Mouse (Mus musculus) liver, embryonic 13.5 days (tissue): ENCODE results near the gene Pdpr. TPM values are rescaled to one million over a fixed set of nuclear protein-coding genes. Genes with fewer than 3 reads are reported as not detected.
"Not testable (repeated sequence)": the region's sequence is repeated elsewhere in the genome, so short reads cannot be mapped to it uniquely, and the experiment has no call there.

Source experiments
- ATAC-seq: fragments of 200-750 bp; cut with Nextera tagmentation; 2 replicates; pipeline ENCODE4 v1.8.0; 2017; ENCODE audit warnings: low read depth, mild to moderate bottlenecking, moderate number of reproducible peaks, moderate library complexity
- DNase-seq: peaks from one replicate; pipeline ENCODE4 v3.0.0; 2022
- H3K27ac ChIP-seq: fragments of 300-500 bp; sonication (generic); 2 replicates; pipeline ENCODE4 v1.5.1; 2015; ENCODE audit warnings: moderate library complexity, mild to moderate bottlenecking, inconsistent platforms
- H3K27me3 ChIP-seq: fragments of 300-500 bp; sonication (generic); 2 replicates; pipeline ENCODE4 v1.6.1; 2015; ENCODE audit warnings: mild to moderate bottlenecking, inconsistent platforms
- H3K36me3 ChIP-seq: fragments of 300-500 bp; sonication (generic); 2 replicates; pipeline ENCODE4 v1.6.1; 2015; ENCODE audit warnings: mild to moderate bottlenecking, inconsistent platforms
- H3K4me1 ChIP-seq: fragments of 300-500 bp; sonication (generic); replicated peaks from 2 replicates; pipeline ENCODE4 v1.6.1; 2015; ENCODE audit warnings: inconsistent platforms
- H3K4me2 ChIP-seq: fragments of 300-500 bp; sonication (generic); 2 replicates; pipeline ENCODE4 v1.6.1; 2015; ENCODE audit warnings: inconsistent platforms, mild to moderate bottlenecking, moderate library complexity
- H3K4me3 ChIP-seq: fragments of 300-500 bp; sonication (generic); replicated peaks from 2 replicates; pipeline ENCODE4 v1.5.1; 2015; ENCODE audit warnings: mild to moderate bottlenecking, inconsistent platforms
- H3K9ac ChIP-seq: fragments of 300-500 bp; sonication (generic); 2 replicates; pipeline ENCODE4 v1.6.1; 2015; ENCODE audit warnings: mild to moderate bottlenecking, inconsistent platforms
- H3K9me3 ChIP-seq: fragments of 300-500 bp; sonication (generic); replicated peaks from 2 replicates; pipeline ENCODE4 v1.6.1; 2016; ENCODE audit warnings: inconsistent platforms
- WGBS: fragments of 180-500 bp; shearing (Covaris S2); methylation state at CpG from one replicate; pipeline ENCODE4 v1.1.7; 2015; ENCODE audit not compliant: insufficient replicate concordance; 5-methylcytosine and 5-hydroxymethylcytosine counted together
- polyA plus RNA-seq: library from polyadenylated mRNA; unstranded; fragments of >200 nt; fragmentation: Nextera tagmentation; extraction: Ambion mirVana; gene quantifications from 2 replicates; pipeline ENCODE4 v1.2.1, GENCODE M21; 2015

Pdpr gene
- polyA plus RNA-seq, 1 experiment from 2014 or later: 2.9 TPM

DNA sequence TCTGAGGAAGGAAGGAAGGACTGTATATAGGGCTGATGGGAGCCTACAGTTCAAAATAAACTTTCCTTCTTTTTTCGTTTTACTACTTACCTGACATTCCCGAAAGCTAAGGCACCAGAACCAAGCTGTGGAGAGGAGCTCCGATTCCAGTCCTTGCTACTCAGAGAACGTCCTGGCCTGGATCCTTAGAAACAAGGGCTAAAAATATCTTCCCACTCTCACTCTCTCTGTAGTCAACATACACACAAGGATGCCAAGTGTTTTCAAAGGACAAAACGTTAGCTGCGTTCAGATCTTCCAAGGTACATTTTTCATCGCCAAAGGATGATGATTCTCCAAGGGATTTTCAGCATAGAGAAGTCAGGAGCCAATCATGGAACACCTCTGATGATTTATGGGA, 2.7 kb upstream of the Pdpr start:
- H3K4me3 ChIP-seq: no peak overlapping the region
- peaks cover 31% of the 10 kb centered on the region for H3K4me1 ChIP-seq
- no peak overlapping the region for H3K27ac ChIP-seq
- ATAC-seq (no peak), DNase-seq (no peak)
- no peaks in the 10 kb centered on the region for H3K9me3 ChIP-seq
- H3K4me2 ChIP-seq: no peak overlapping the region
- no peaks in the 10 kb centered on the region for H3K36me3 ChIP-seq
- peaks cover 6% of the 10 kb centered on the region; the same call in 1 of the 2 replicates for H3K27me3 ChIP-seq
- no peak overlapping the region for H3K9ac ChIP-seq
- 71% methylated on average over 7 of the region's 7 CpGs for WGBS

DNA sequence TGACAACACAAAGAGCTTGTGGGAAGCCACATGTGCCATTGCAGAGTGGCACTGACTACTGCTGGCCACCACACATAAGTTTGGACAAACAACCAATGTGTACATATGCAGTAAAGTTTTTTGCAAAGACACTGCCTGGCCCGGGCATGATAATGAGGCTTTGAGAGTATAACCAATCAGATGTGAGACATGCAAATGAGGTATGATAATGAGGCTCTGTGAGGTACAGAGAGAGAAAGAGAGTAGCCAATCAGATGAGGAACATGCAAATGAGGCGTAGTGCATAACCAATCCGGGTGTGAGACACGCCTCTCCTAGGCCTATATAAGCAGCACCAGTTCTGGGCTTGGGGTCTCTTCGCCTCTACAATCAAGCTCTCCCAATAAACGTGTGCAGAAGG, 2.1 kb upstream of the Pdpr start, which contains the start of gene Clec18a:
Gene Clec18a, minus strand, starts transcription at position 101 of the 400 bp plus-strand sequence.
- H3K4me2 ChIP-seq, ATAC-seq, H3K27ac ChIP-seq, H3K27me3 ChIP-seq, DNase-seq, H3K9me3 ChIP-seq, H3K36me3 ChIP-seq, H3K9ac ChIP-seq, H3K4me3 ChIP-seq: not testable (repeated sequence)
- 75% methylated on average over 6 of the region's 6 CpGs for WGBS
- H3K4me1 ChIP-seq: peaks cover 31% of the 10 kb centered on the region

DNA sequence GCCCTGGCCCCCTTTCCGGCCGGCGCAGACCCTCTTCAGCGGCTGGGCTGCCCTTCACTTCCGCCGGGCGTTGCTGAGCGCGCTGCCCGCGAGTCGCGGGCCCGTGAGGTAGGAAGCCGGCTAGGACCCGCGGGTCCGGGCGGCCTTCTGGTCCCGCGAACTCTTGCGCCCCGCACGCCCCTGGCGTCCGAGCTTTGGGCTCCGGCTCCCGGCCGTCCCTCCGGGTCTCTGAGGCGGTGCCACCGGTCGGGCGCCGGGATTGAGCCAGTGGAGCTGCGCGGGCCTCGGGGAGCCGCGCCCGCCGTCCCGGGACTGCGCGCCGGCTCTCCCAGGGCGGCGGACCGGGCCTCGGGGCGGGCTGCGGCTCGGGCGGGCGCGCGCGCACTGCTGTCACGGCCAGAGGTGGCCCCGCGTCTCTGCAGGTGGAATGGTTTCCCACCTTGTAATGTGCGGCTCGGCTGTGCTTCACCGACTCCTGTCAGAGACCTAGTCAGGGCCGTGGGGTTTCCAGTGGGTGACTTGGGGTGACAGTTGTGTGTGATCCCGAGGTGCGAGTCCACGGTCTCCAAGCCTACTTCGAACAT, 381 bp downstream of the Pdpr start:
- H3K9me3 ChIP-seq, H3K27ac ChIP-seq, H3K36me3 ChIP-seq, H3K27me3 ChIP-seq: not testable (repeated sequence)
- ATAC-seq (peak; percentile 79), DNase-seq (peak; percentile 41)
- under 1% methylated on average over 55 of the region's 69 CpGs for WGBS
- Histone ChIP-seq H3K4me2 (peak overlapping the region; percentile 88), H3K9ac (peak overlapping the region; percentile 73), H3K4me1 (peaks cover 31% of the 10 kb centered on the region), H3K4me3 (peak overlapping the region; percentile 69)

- Histone ChIP-seq H3K4me1 (no peaks in the 10 kb centered on the region), H3K4me2 (no peak overlapping the region), H3K27me3 (no peaks in the 10 kb centered on the region), H3K4me3 (no peak overlapping the region), H3K27ac (no peak overlapping the region), H3K9me3 (no peaks in the 10 kb centered on the region), H3K9ac (no peak overlapping the region), H3K36me3 (peaks cover 33% of the 10 kb centered on the region)
- 80% methylated on average over 5 of the region's 5 CpGs for WGBS
- DNase-seq (no peak), ATAC-seq (no peak)
Measured at GRCm38 (mm10) chr8:111114891-111115290, 20.5 kb downstream of the Pdpr start.

DNA sequence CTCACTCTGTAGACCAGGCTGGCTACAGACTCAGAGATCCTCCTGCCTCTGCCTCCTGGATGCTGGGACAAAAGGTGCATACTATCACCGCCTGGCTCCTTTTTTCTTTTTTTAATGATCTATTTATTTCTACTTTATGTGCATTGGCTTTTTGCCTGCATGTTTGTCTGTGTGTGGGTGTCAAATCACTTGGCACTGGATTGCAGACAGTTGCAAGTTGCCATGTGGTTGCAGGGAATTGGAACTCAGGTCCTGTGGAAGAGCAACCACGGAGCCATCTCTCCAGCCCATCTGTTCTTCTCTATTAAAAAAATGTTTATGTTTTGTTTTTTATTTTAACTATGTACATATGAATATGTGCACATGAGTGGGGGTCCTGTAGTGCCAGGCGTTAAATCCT, 25.1 kb downstream of the Pdpr start:
- no peaks in the 10 kb centered on the region for H3K27me3 ChIP-seq
- WGBS: 79% methylated on average over 3 of the region's 3 CpGs
- peaks cover 50% of the 10 kb centered on the region for H3K36me3 ChIP-seq
- DNase-seq (no peak), ATAC-seq (no peak)
- no peak overlapping the region for H3K4me2 ChIP-seq
- no peaks in the 10 kb centered on the region for H3K9me3 ChIP-seq
- no peak overlapping the region for H3K4me3 ChIP-seq
- H3K27ac ChIP-seq: no peak overlapping the region
- H3K4me1 ChIP-seq: no peaks in the 10 kb centered on the region
- H3K9ac ChIP-seq: no peak overlapping the region

DNA sequence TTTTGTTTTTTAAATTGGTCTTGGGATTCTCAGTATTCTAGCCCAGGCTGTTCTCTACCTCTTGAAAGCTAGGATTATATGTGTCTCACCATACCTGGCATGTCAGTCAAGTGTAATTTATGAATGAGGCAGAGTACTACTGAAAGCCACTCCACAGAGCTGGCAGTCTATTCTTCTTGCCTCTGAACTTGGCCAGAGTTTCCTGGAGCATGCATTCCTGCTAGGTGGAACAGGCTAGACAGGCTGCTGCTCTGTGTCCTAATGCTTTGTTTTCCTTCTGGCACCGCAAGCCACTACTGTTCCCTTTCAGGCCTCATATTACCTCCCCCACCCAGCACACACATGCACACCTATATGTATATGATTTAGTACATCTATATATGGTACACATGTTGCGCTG, 36.3 kb downstream of the Pdpr start:
- Histone ChIP-seq H3K4me2 (no peak overlapping the region), H3K4me1 (no peaks in the 10 kb centered on the region), H3K27me3 (no peaks in the 10 kb centered on the region), H3K4me3 (no peak overlapping the region), H3K9me3 (no peaks in the 10 kb centered on the region), H3K27ac (no peak overlapping the region), H3K36me3 (peaks cover 40% of the 10 kb centered on the region), H3K9ac (no peak overlapping the region)
- 79% methylated on average over 2 of the region's 2 CpGs for WGBS
- ATAC-seq: no peak
- no peak for DNase-seq

GRCm38 (mm10) chr8:111142521-111142920, 48.1 kb downstream of the Pdpr start:
- no peak for ATAC-seq
- H3K4me2 ChIP-seq: no peak overlapping the region
- no peak overlapping the region for H3K4me3 ChIP-seq
- no peak overlapping the region for H3K27ac ChIP-seq
- H3K9me3 ChIP-seq: no peaks in the 10 kb centered on the region
- DNase-seq: no peak
- H3K4me1 ChIP-seq: peaks cover 28% of the 10 kb centered on the region
- no peak overlapping the region for H3K9ac ChIP-seq
- no peaks in the 10 kb centered on the region for H3K36me3 ChIP-seq
- H3K27me3 ChIP-seq: 0 out of 2 replicates have a peak, but pooled peaks cover 3% of the 10 kb centered on the region

DNA sequence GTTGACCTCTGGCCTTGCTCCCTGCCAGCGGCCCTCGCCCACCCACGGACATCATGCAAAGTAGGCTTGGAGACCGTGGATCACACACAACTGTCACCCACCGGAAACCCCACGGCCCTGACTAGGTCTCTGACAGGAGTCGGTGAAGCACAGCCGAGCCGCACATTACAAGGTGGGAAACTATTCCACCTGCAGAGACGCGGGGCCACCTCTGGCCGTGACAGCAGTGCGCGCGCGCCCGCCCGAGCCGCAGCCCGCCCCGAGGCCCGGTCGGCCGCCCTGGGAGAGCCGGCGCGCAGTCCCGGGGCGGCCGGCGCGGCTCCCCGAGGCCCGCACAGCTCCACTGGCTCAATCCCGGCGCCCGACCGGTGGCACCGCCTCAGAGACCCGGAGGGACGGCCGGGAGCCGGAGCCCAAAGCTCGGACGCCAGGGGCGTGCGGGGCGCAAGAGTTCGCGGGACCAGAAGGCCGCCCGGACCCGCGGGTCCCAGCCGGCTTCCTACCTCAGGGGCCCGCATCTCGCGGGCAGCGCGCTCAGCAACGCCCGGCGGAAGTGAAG, 50.5 kb downstream of the Pdpr start:
- WGBS: under 1% methylated on average over 56 of the region's 63 CpGs
- H3K27me3 ChIP-seq, H3K27ac ChIP-seq, H3K36me3 ChIP-seq, DNase-seq, H3K9me3 ChIP-seq: not testable (repeated sequence)
- peak overlapping the region; percentile 71 for H3K4me3 ChIP-seq
- peak; percentile 65 for ATAC-seq
- H3K4me1 ChIP-seq: peaks cover 28% of the 10 kb centered on the region
- peak overlapping the region; percentile 72 for H3K9ac ChIP-seq
- H3K4me2 ChIP-seq: peak overlapping the region; percentile 96

GRCm38 (mm10) chr8:111145460-111146012, 51.1 kb downstream of the Pdpr start:
- H3K9me3 ChIP-seq, H3K27ac ChIP-seq, H3K36me3 ChIP-seq, H3K27me3 ChIP-seq: not testable (repeated sequence)
- Histone ChIP-seq H3K4me3 (peak overlapping the region; percentile 71), H3K9ac (peak overlapping the region; percentile 77), H3K4me1 (peaks cover 28% of the 10 kb centered on the region), H3K4me2 (peak overlapping the region; percentile 96)
- ATAC-seq (peak; percentile 90), DNase-seq (peak; percentile 92)
- WGBS: under 1% methylated on average over 74 of the region's 74 CpGs

GRCm38 (mm10) chr8:111155721-111156436, 61.4 kb downstream of the Pdpr start:
- Histone ChIP-seq H3K9me3 (no peaks in the 10 kb centered on the region), H3K27me3 (no peaks in the 10 kb centered on the region), H3K4me1 (no peaks in the 10 kb centered on the region), H3K27ac (no peak overlapping the region), H3K9ac (no peak overlapping the region), H3K4me2 (no peak overlapping the region), H3K4me3 (no peak overlapping the region), H3K36me3 (peaks cover 50% of the 10 kb centered on the region)
- no peak for ATAC-seq
- 85% methylated on average over 8 of the region's 8 CpGs for WGBS
- DNase-seq: no peak

GRCm38 (mm10) chr8:111157617-111158016, 63.2 kb downstream of the Pdpr start:
- Histone ChIP-seq H3K36me3 (peaks cover 65% of the 10 kb centered on the region), H3K4me2 (no peak overlapping the region), H3K27ac (no peak overlapping the region), H3K9me3 (no peaks in the 10 kb centered on the region), H3K4me3 (no peak overlapping the region), H3K9ac (no peak overlapping the region), H3K27me3 (no peaks in the 10 kb centered on the region), H3K4me1 (no peaks in the 10 kb centered on the region)
- peak; percentile 67 for ATAC-seq
- DNase-seq: peak; percentile 21
- 52% methylated on average over 14 of the region's 14 CpGs for WGBS
